Mouse (Mus musculus) kidney, adult 2 months (tissue): ENCODE measurements around the gene Ube2m.

Experiments used
- CTCF ChIP-seq: fragments of 200-500 bp; conservative IDR thresholded peaks from 2 replicates; pipeline ENCODE4 v1.5.1; 2011; ENCODE audit warnings: low read depth, mild to moderate bottlenecking, control low read depth, low read length, moderate library complexity, mixed read lengths; ENCODE audit not compliant: insufficient read depth, insufficient read length
- POLR2A ChIP-seq: fragments of 200-500 bp; IDR thresholded peaks from one replicate; pipeline ENCODE4 v1.6.1; 2011; ENCODE audit warnings: low read depth, low read length, control low read depth

DNA sequence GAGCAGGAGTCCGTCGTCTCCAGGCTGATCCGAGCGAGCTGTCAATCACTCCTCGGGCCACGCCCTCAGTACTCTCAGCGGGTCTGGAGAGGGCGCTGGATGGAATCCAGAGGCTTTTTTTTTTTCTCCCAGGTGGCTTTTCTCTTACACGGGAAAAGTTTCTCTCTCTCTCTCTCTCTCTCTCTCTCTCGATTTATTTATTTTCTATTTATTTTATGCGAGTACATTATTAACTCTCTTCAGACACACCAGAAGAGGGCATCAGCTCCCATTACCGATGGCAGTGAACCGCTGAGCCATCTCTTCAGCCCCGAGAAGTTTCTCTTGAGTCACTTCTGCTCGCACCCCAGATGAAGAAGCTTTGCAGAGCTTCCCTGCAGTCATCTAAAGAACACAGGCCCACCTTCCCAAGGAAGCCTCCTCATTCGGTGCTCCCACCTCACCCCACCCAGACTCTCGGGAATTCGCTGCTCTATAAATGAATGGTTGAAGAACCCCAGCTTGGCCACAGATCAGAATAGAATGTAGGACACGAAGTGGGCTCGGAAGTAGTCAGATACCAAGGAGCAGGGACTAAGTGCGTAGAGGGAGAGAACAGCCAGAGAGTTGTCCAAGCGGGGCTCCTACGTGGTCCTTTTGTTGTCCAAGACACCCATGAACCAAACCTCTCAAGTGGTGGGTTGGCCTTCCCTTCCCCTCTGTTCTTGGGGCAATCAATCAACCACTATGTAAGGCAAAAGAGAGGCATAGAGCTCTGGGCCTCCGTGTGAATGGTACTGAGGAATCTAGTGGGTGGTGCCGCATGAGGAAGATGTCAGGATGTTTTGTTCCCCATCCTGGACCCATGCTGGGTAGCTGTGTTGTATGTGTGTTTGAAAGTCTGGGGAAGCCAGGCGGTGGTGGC lies 27.8 kb downstream of the Ube2m start, which contains the start of gene Zbtb45:
- TF ChIP-seq CTCF (no peak), POLR2A (no peak)
